Comparison of ENCODE assay signal across 21 mouse cellular contexts in the genomic region with DNA sequence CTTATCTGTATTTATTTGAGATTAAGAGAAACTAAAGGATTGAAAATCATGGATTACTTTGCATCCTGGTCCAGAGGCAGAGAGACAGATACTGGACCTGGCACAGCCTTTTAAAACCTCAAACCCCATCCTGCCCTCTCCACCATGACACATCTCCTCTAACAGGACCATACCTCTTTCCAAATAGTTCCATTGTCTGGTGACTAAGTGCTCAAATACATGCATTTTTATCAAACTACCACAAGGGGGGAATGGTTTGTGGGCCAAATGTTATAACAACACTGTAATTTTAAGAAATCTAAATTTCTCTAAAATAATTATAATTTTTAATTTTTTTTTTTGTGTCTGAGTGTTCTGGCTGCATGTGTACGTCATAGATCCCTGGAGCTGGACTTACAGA. TPM values are rescaled to one million over a fixed set of nuclear protein-coding genes. Genes with fewer than 3 reads are reported as not detected.
DNase-seq lines count a peak whose midpoint lies in the region; ATAC-seq and TF ChIP-seq lines count a peak whose summit lies in the region.
"Had no signal": no experiment of that assay in that cellular context is flagged by ENCODE, and none has a peak within 500 bp of the region (broad histone marks: within the 10 kb centered on the region; RNA-seq: fewer than 3 reads in every experiment).

No protein-coding gene starts in this region.

- no peaks in the 10 kb centered on the region for H3K27me3 ChIP-seq in kidney, postnatal 0 days (ENCODE audit: insufficient read depth, low read length)
- H3K27me3 ChIP-seq in kidney, embryonic 14.5 days (ENCODE audit: control insufficient read depth, insufficient read depth, low read length) = no peaks in the 10 kb centered on the region
- H3K27me3 ChIP-seq: heart, embryonic 13.5 days; hindbrain, embryonic 13.5 days; midbrain, embryonic 12.5 days; neural tube, embryonic 13.5 days had no signal

- ATAC-seq in kidney, postnatal 0 days (replicated peaks; ENCODE audit: low FRiP score, low read depth) = no peak
- ATAC-seq in kidney, embryonic 14.5 days (ENCODE audit: low FRiP score, low TSS enrichment) = no peak

- no peaks in the 10 kb centered on the region for H3K4me1 ChIP-seq in kidney, postnatal 0 days (replicated peaks; ENCODE audit: insufficient read depth, low read length)
- no peaks in the 10 kb centered on the region for H3K4me1 ChIP-seq in kidney, embryonic 14.5 days (ENCODE audit: control insufficient read depth, insufficient read depth, low read length)
- H3K4me1 ChIP-seq: heart, embryonic 13.5 days; hindbrain, embryonic 13.5 days; midbrain, embryonic 12.5 days; neural tube, embryonic 13.5 days had no signal

- peak; percentile 24; the same call in 1 of the 2 replicates for TF ChIP-seq CTCF in kidney, postnatal 0 days (IDR thresholded peaks at IDR 0.05; ENCODE audit: low read depth)

- no peak overlapping the region for H3K4me3 ChIP-seq in kidney, postnatal 0 days (replicated peaks; ENCODE audit: low read depth, low read length)
- no peak overlapping the region for H3K4me3 ChIP-seq in kidney, embryonic 14.5 days (ENCODE audit: low read length)
- H3K4me3 ChIP-seq: heart, embryonic 13.5 days; hindbrain, embryonic 13.5 days; midbrain, embryonic 12.5 days; neural tube, embryonic 13.5 days had no signal

- H3K27ac ChIP-seq in kidney, postnatal 0 days = no peak overlapping the region
- H3K27ac ChIP-seq in kidney, embryonic 14.5 days (ENCODE audit: low read depth, low read length) = no peak overlapping the region
- H3K27ac ChIP-seq: heart, embryonic 13.5 days; hindbrain, embryonic 13.5 days; midbrain, embryonic 12.5 days; neural tube, embryonic 13.5 days had no signal

- peaks cover 2% of the 10 kb centered on the region; the same call in 1 of the 2 replicates for H3K36me3 ChIP-seq in kidney, postnatal 0 days (ENCODE audit: insufficient read depth, low read length)
- H3K36me3 ChIP-seq in kidney, embryonic 14.5 days (ENCODE audit: control insufficient read depth, insufficient read depth, low read length) = no peaks in the 10 kb centered on the region

- no peak for DNase-seq in kidney, postnatal 0 days (ENCODE audit: low spot score)
- peak; percentile 28 for DNase-seq in CD4-positive, CD25-positive, alpha-beta regulatory T cell, adult 2 months (ENCODE audit: low read depth, low spot score)
- DNase-seq in ZHBTc4 (ENCODE audit: low read depth, low spot score) = peak; percentile 16
- peak; percentile 39 for DNase-seq in naive thymus-derived CD4-positive, alpha-beta T cell, adult 2 months (ENCODE audit: low read depth)
- no peak for DNase-seq in cerebellum, adult 9-11 months
- DNase-seq in gastrocnemius, postnatal 4 days (ENCODE audit: low spot score in 2 of 2) = no peak
- DNase-seq in embryo, embryonic 10 days (ENCODE audit: low spot score) = no peak
- DNase-seq: adrenal gland, adult 8-10 months; cerebellum, adult 9-10 months; heart, adult 18-20 months; kidney, adult 11 months; kidney, postnatal 10 days; left cerebral cortex, postnatal 4 days; liver; lung, adult 18-20 months; lung, postnatal 36 days had no signal

- no peaks in the 10 kb centered on the region; the same call in 1 of the 2 replicates for H3K9me3 ChIP-seq in kidney, postnatal 0 days (replicated peaks; ENCODE audit: low read length)
- no peaks in the 10 kb centered on the region for H3K9me3 ChIP-seq in kidney, embryonic 14.5 days (ENCODE audit: control insufficient read depth, low read length)
- H3K9me3 ChIP-seq: hindbrain, embryonic 13.5 days; midbrain, embryonic 12.5 days; neural tube, embryonic 13.5 days had no signal

- WGBS in kidney, postnatal 0 days = 93% methylated on average over 1 of the region's 1 CpGs
- 88% methylated on average over 1 of the region's 1 CpGs for WGBS in kidney, embryonic 14.5 days

- H3K9ac ChIP-seq in kidney, postnatal 0 days (ENCODE audit: low read depth, low read length) = no peak overlapping the region
- H3K9ac ChIP-seq in kidney, embryonic 14.5 days (ENCODE audit: low read depth, low read length) = no peak overlapping the region
- H3K9ac ChIP-seq: heart, embryonic 13.5 days; hindbrain, embryonic 13.5 days; midbrain, embryonic 12.5 days; neural tube, embryonic 13.5 days had no signal

- H3K4me2 ChIP-seq in kidney, postnatal 0 days (ENCODE audit: low read length) = no peak overlapping the region
- H3K4me2 ChIP-seq in kidney, embryonic 14.5 days (replicated peaks; ENCODE audit: low read depth, low read length) = no peak overlapping the region
- H3K4me2 ChIP-seq: heart, embryonic 13.5 days; hindbrain, embryonic 13.5 days; midbrain, embryonic 12.5 days; neural tube, embryonic 13.5 days had no signal

RNA-seq across cellular contexts. Expression of gene Numb, which starts 57.2 kb away (rescaled TPM):
- 28.7 and 31.5 TPM in 2 replicates for polyA plus RNA-seq in kidney, postnatal 0 days (2015; fragmentation: Nextera tagmentation; extraction: Ambion mirVana)
- polyA plus RNA-seq in kidney, embryonic 14.5 days (2014; fragmentation: Nextera tagmentation; extraction: Ambion mirVana) = 26.4 and 34.1 TPM in 2 replicates
- total RNA-seq in gastrocnemius, postnatal 4 days (2021) = 10 to 100 TPM; 26.5 to 28.8 TPM

Comparison
In these comparisons a context has a peak if more than half of its experiments do, and no peak if none do; other contexts are left out.
1. DNase-seq: peak in CD4-positive, CD25-positive, alpha-beta regulatory T cell, adult 2 months (single experiment), ZHBTc4 (single experiment) and naive thymus-derived CD4-positive, alpha-beta T cell, adult 2 months (single experiment); none in kidney, postnatal 0 days (single experiment), cerebellum, adult 9-11 months (single experiment), gastrocnemius, postnatal 4 days (0 of 2) and embryo, embryonic 10 days (single experiment).